Mouse (Mus musculus): Measurements from ENCODE around the gene Tspan18.

Tspan18 gene

GRCm38 (mm10) chr2:93163750-93164335 lies 170.5 kb downstream of the Tspan18 start:
- CTCF ChIA-PET = interaction anchor here (0.9 kb wide), 1 partner anchor 15 kb away, joined by 3 read pairs; no protein-coding TSS in a partner anchor

- CTCF ChIA-PET = no interaction called here
Measured at GRCm38 (mm10) chr2:93163317-93163716, 171.0 kb downstream of the Tspan18 start.

GRCm38 (mm10) chr2:93162791-93163190 lies 171.5 kb downstream of the Tspan18 start:
- CTCF ChIA-PET = no interaction called here

- CTCF ChIA-PET = interaction anchor here (0.6 kb wide), 1 partner anchor 39 kb away, joined by 7 read pairs; no protein-coding TSS in a partner anchor
Measured at GRCm38 (mm10) chr2:93161914-93162664, 172.2 kb downstream of the Tspan18 start.

GRCm38 (mm10) chr2:93160467-93161035 lies 173.8 kb downstream of the Tspan18 start:
- CTCF ChIA-PET = interaction anchor here (0.6 to 0.7 kb wide), 2 partner anchors 13 to 89 kb away, joined by 3 to 4 read pairs; no protein-coding TSS in a partner anchor

GRCm38 (mm10) chr2:93154486-93155032 lies 179.7 kb downstream of the Tspan18 start:
- CTCF ChIA-PET = no interaction called here

GRCm38 (mm10) chr2:93153833-93154232 lies 180.5 kb downstream of the Tspan18 start:
- CTCF ChIA-PET = interaction anchor here (0.9 kb wide), 1 partner anchor 13 kb away, joined by 3 read pairs; no protein-coding TSS in a partner anchor

GRCm38 (mm10) chr2:93152883-93153491 lies 181.3 kb downstream of the Tspan18 start:
- CTCF ChIA-PET = interaction anchor here (0.9 kb wide), 1 partner anchor 14 kb away, joined by 3 read pairs; no protein-coding TSS in a partner anchor

- CTCF ChIA-PET = no interaction called here
Measured at GRCm38 (mm10) chr2:93152191-93152601, 182.1 kb downstream of the Tspan18 start.
